Mouse (Mus musculus): ENCODE results near the gene Krtap13.

GRCm38 (mm10) chr16:88786786-88787185 lies 35.4 kb upstream of the Krtap13 start:
- no peak for TF ChIP-seq CTCF (IDR thresholded peaks at IDR 0.05; ENCODE audit: low read depth, low read length)
- TF ChIP-seq TAL1 (conservative IDR thresholded peaks at IDR 0.05; ENCODE audit: low read depth, low read length) = no peak
- no peak for TF ChIP-seq GATA1 (IDR thresholded peaks at IDR 0.05; ENCODE audit: borderline replicate concordance, low read length)
- no peak for TF ChIP-seq GATA2 (IDR thresholded peaks at IDR 0.05; ENCODE audit: borderline replicate concordance, low read depth, low read length)
- TF ChIP-seq POLR2AphosphoS5 (IDR thresholded peaks at IDR 0.05; ENCODE audit: insufficient replicate concordance, low read depth, low read length) = no peak
